Mouse (Mus musculus): Measurements from ENCODE around the gene Lamtor2. TPM values are rescaled to one million over a fixed set of nuclear protein-coding genes. Genes with fewer than 3 reads are reported as not detected.

The Lamtor2 gene
- polyA plus RNA-seq, 1 experiment from 2014 or later = 206 TPM

- peaks cover 13% of the 10 kb centered on the region for H3K4me1 ChIP-seq
- no peak for ATAC-seq (replicated peaks)
- no peak overlapping the region for H3K4me3 ChIP-seq
- no peak overlapping the region for H3K4me2 ChIP-seq
- no peaks in the 10 kb centered on the region for H3K27me3 ChIP-seq (replicated peaks)
- no peaks in the 10 kb centered on the region for H3K36me3 ChIP-seq (replicated peaks)
- no peaks in the 10 kb centered on the region for H3K9me3 ChIP-seq
- no peak overlapping the region for H3K9ac ChIP-seq
- 77% methylated on average over 6 of the region's 6 CpGs for WGBS
- no peak overlapping the region for H3K27ac ChIP-seq
These were observed 6.0 kb downstream of the Lamtor2 start for GRCm38 (mm10) chr3:88546674-88547418.

GRCm38 (mm10) chr3:88544955-88545591 is 7.8 kb downstream of the Lamtor2 start:
- Histone ChIP-seq H3K9me3 (no peaks in the 10 kb centered on the region), H3K27me3 (replicated peaks) (no peaks in the 10 kb centered on the region), H3K36me3 (replicated peaks) (peaks cover 6% of the 10 kb centered on the region; the same call in 1 of the 2 replicates), H3K27ac (no peak overlapping the region), H3K4me2 (no peak overlapping the region), H3K4me3 (no peak overlapping the region), H3K9ac (no peak overlapping the region), H3K4me1 (peaks cover 25% of the 10 kb centered on the region)
- no peak for ATAC-seq (replicated peaks)
- 64% methylated on average over 20 of the region's 20 CpGs for WGBS

- WGBS = 35% methylated on average over 5 of the region's 5 CpGs
- H3K9me3 ChIP-seq = no peaks in the 10 kb centered on the region
- H3K27me3 ChIP-seq (replicated peaks) = no peaks in the 10 kb centered on the region
- H3K4me1 ChIP-seq = peaks cover 30% of the 10 kb centered on the region
- ATAC-seq (replicated peaks) = no peak
- no peak overlapping the region for H3K4me3 ChIP-seq
- H3K9ac ChIP-seq = no peak overlapping the region
- no peak overlapping the region for H3K27ac ChIP-seq
- H3K4me2 ChIP-seq = no peak overlapping the region
- H3K36me3 ChIP-seq (replicated peaks) = peaks cover 8% of the 10 kb centered on the region; the same call in 1 of the 2 replicates
These were observed 8.4 kb downstream of the Lamtor2 start for GRCm38 (mm10) chr3:88544514-88544913.

- no peak overlapping the region for H3K4me3 ChIP-seq
- H3K4me2 ChIP-seq = no peak overlapping the region
- H3K9ac ChIP-seq = no peak overlapping the region
- no peak for ATAC-seq (replicated peaks)
- no peaks in the 10 kb centered on the region for H3K27me3 ChIP-seq (replicated peaks)
- H3K4me1 ChIP-seq = peaks cover 34% of the 10 kb centered on the region
- H3K9me3 ChIP-seq = no peaks in the 10 kb centered on the region
- H3K36me3 ChIP-seq (replicated peaks) = peaks cover 8% of the 10 kb centered on the region; the same call in 1 of the 2 replicates
- H3K27ac ChIP-seq = no peak overlapping the region
- 75% methylated on average over 5 of the region's 5 CpGs for WGBS
These were observed 9.0 kb downstream of the Lamtor2 start for GRCm38 (mm10) chr3:88543651-88544410.

- no peak for ATAC-seq (replicated peaks)
- Histone ChIP-seq H3K27me3 (replicated peaks) (no peaks in the 10 kb centered on the region), H3K36me3 (replicated peaks) (peaks cover 14% of the 10 kb centered on the region), H3K4me3 (no peak overlapping the region), H3K27ac (no peak overlapping the region), H3K9me3 (no peaks in the 10 kb centered on the region), H3K9ac (no peak overlapping the region), H3K4me1 (peaks cover 40% of the 10 kb centered on the region), H3K4me2 (no peak overlapping the region)
- WGBS = 80% methylated on average over 8 of the region's 8 CpGs
These were observed 9.7 kb downstream of the Lamtor2 start for GRCm38 (mm10) chr3:88543174-88543573.

GRCm38 (mm10) chr3:88542486-88542885 is 10.4 kb downstream of the Lamtor2 start:
- H3K4me1 ChIP-seq = peaks cover 47% of the 10 kb centered on the region
- ATAC-seq (replicated peaks) = no peak
- H3K9ac ChIP-seq = no peak overlapping the region
- no peak overlapping the region for H3K4me2 ChIP-seq
- WGBS = 83% methylated on average over 4 of the region's 4 CpGs
- no peaks in the 10 kb centered on the region for H3K27me3 ChIP-seq (replicated peaks)
- H3K27ac ChIP-seq = no peak overlapping the region
- no peaks in the 10 kb centered on the region for H3K9me3 ChIP-seq
- H3K4me3 ChIP-seq = no peak overlapping the region
- H3K36me3 ChIP-seq (replicated peaks) = peaks cover 20% of the 10 kb centered on the region

- H3K4me3 ChIP-seq = no peak overlapping the region
- WGBS = 60% methylated on average over 6 of the region's 7 CpGs
These were observed 11.1 kb downstream of the Lamtor2 start for GRCm38 (mm10) chr3:88541622-88542401.

GRCm38 (mm10) chr3:88540085-88540484 is 12.8 kb downstream of the Lamtor2 start:
- H3K4me2 ChIP-seq = no peak overlapping the region
- no peaks in the 10 kb centered on the region for H3K9me3 ChIP-seq
- H3K4me3 ChIP-seq = no peak overlapping the region
- peaks cover 71% of the 10 kb centered on the region for H3K4me1 ChIP-seq
- 0 out of 2 replicates have a peak overlapping the region, but pooled peaks have one; percentile 10 for H3K9ac ChIP-seq
- 45% methylated on average over 5 of the region's 5 CpGs for WGBS
- peak overlapping the region; percentile 52; the same call in 1 of the 2 replicates for H3K27ac ChIP-seq
- H3K36me3 ChIP-seq (replicated peaks) = peaks cover 30% of the 10 kb centered on the region
- no peak for ATAC-seq (replicated peaks)
- H3K27me3 ChIP-seq (replicated peaks) = no peaks in the 10 kb centered on the region

More at GRCm38 (mm10) chr3:88541622-88542401, 11.1 kb downstream of the Lamtor2 start:
- Histone ChIP-seq H3K4me1 (peaks cover 54% of the 10 kb centered on the region), H3K9ac (no peak overlapping the region), H3K27ac (peak overlapping the region; percentile 6; the same call in 1 of the 2 replicates), H3K4me2 (no peak overlapping the region), H3K9me3 (no peaks in the 10 kb centered on the region), H3K27me3 (replicated peaks) (no peaks in the 10 kb centered on the region), H3K36me3 (replicated peaks) (peaks cover 27% of the 10 kb centered on the region)
- ATAC-seq (replicated peaks) = peak; percentile 21; the same call in 1 of the 2 replicates

- ATAC-seq (replicated peaks) = no peak
- H3K4me1 ChIP-seq = peaks cover 78% of the 10 kb centered on the region
These were observed 13.5 kb downstream of the Lamtor2 start for GRCm38 (mm10) chr3:88539397-88539796.

GRCm38 (mm10) chr3:88538271-88539145 is 14.4 kb downstream of the Lamtor2 start:
- Histone ChIP-seq H3K27ac (peak overlapping the region; percentile 61), H3K9ac (peak overlapping the region; percentile 14), H3K27me3 (replicated peaks) (no peaks in the 10 kb centered on the region), H3K4me3 (no peak overlapping the region), H3K9me3 (no peaks in the 10 kb centered on the region), H3K4me1 (peaks cover 82% of the 10 kb centered on the region), H3K36me3 (replicated peaks) (peaks cover 30% of the 10 kb centered on the region), H3K4me2 (peak overlapping the region; percentile 27)
- 12% methylated on average over 9 of the region's 9 CpGs for WGBS
- ATAC-seq (replicated peaks) = no peak

More at GRCm38 (mm10) chr3:88539397-88539796, 13.5 kb downstream of the Lamtor2 start:
- Histone ChIP-seq H3K9ac (no peak overlapping the region), H3K4me3 (no peak overlapping the region), H3K9me3 (no peaks in the 10 kb centered on the region), H3K36me3 (replicated peaks) (peaks cover 30% of the 10 kb centered on the region), H3K27ac (0 out of 2 replicates have a peak overlapping the region, but pooled peaks have one; percentile 49), H3K27me3 (replicated peaks) (no peaks in the 10 kb centered on the region), H3K4me2 (no peak overlapping the region)
- under 1% methylated on average over 3 of the region's 3 CpGs for WGBS

GRCm38 (mm10) chr3:88537146-88537545 is 15.7 kb downstream of the Lamtor2 start:
- H3K9ac ChIP-seq = peak overlapping the region; percentile 99
- no peaks in the 10 kb centered on the region for H3K27me3 ChIP-seq (replicated peaks)
- peak overlapping the region; percentile 83 for H3K4me2 ChIP-seq
- peaks cover 30% of the 10 kb centered on the region for H3K36me3 ChIP-seq (replicated peaks)
- peaks cover 77% of the 10 kb centered on the region for H3K4me1 ChIP-seq
- H3K4me3 ChIP-seq = peak overlapping the region; percentile 65
- ATAC-seq (replicated peaks) = no peak
- 42% methylated on average over 6 of the region's 6 CpGs for WGBS
- no peaks in the 10 kb centered on the region for H3K9me3 ChIP-seq
- H3K27ac ChIP-seq = peak overlapping the region; percentile 42

Measured in midbrain, embryonic 15.5 days (tissue).